Mouse (Mus musculus): ENCODE data around the gene Hmg20a. TPM values are rescaled to one million over a fixed set of nuclear protein-coding genes. Genes with fewer than 3 reads are reported as not detected.

The Hmg20a gene
- polyA plus RNA-seq, 1 experiment from 2014 or later = 70.3 TPM

DNA sequence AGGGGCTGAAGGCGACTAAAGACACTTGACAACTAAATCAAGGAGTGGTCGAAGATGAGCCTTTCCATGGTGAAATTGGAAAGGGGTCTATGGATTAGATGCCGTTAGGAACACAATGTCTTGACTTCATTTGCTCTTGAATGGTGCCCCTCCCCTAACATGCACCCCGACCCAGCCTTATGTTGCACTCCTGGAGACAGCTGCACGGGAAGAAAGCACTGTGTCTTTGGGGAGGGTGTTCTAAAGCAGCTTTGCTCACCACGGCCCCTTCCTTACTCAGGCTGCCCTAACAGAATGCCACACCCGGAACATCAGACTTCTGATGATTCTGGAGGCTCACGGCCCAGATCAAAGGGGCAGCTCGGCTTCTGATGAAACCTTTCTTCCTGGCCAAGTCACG lies 103.9 kb downstream of the Hmg20a start:
- Histone ChIP-seq H3K36me3 (no peaks in the 10 kb centered on the region), H3K27ac (no peak overlapping the region), H3K27me3 (ENCODE audit: insufficient read depth, poor library complexity, severe bottlenecking) (peaks cover 3% of the 10 kb centered on the region; the same call in 1 of the 2 replicates), H3K9me3 (no peaks in the 10 kb centered on the region), H3K4me3 (no peak overlapping the region), H3K4me1 (replicated peaks) (peaks cover 6% of the 10 kb centered on the region; the same call in 1 of the 2 replicates)
- 62% methylated on average over 10 of the region's 10 CpGs for WGBS
- no peak for DNase-seq (ENCODE audit: low spot score)

DNA sequence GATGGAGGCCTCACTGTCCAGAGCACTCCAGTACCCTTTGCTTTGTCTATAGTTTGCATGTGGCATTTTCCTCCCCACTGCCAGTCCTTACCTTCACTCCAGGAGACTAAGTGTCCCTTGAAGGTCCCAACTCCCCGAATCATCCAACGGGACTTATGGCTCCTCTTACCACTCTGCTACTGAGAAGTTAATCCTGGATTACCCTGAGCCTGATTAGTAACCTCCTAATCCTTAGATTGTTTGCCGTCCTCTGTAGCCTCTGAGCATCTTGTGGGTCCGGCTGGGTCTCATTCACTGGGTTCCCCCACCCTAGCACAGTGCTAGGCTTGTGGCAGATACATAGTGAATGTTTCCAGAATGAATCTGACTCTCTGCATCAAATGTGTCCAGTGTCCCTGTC lies 109.5 kb downstream of the Hmg20a start:
- Histone ChIP-seq H3K4me1 (replicated peaks) (0 out of 2 replicates have a peak, but pooled peaks cover 5% of the 10 kb centered on the region), H3K27ac (no peak overlapping the region), H3K36me3 (no peaks in the 10 kb centered on the region), H3K4me3 (no peak overlapping the region), H3K27me3 (ENCODE audit: insufficient read depth, poor library complexity, severe bottlenecking) (peaks cover 5% of the 10 kb centered on the region; the same call in 1 of the 2 replicates), H3K9me3 (no peaks in the 10 kb centered on the region)
- no peak for DNase-seq (ENCODE audit: low spot score)
- WGBS = 70% methylated on average over 4 of the region's 4 CpGs

DNA sequence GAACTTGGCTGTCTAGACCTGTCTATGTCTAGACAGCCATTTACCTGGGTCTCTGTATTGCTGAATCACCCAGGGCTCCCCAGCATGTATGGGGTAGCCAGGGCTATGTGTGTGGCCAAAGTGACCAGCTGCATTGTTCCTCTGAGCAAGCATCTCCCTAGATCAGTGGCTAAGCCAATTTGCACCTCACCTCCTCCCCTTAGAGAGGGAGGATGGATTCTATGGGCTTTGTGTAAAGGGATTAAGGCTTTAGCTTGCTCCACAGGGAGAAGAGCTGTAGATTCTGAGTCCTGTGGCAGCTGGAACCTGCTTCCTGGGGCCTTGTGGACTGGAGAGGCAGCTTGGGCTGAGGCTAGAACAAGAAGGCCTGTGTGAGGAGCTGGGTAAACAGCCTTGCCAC lies 113.6 kb downstream of the Hmg20a start:
- DNase-seq (ENCODE audit: low spot score) = no peak
- Histone ChIP-seq H3K36me3 (no peaks in the 10 kb centered on the region), H3K4me3 (no peak overlapping the region), H3K27ac (no peak overlapping the region), H3K4me1 (replicated peaks) (peaks cover 24% of the 10 kb centered on the region), H3K27me3 (ENCODE audit: insufficient read depth, poor library complexity, severe bottlenecking) (peaks cover 14% of the 10 kb centered on the region; the same call in 1 of the 2 replicates), H3K9me3 (no peaks in the 10 kb centered on the region)

DNA sequence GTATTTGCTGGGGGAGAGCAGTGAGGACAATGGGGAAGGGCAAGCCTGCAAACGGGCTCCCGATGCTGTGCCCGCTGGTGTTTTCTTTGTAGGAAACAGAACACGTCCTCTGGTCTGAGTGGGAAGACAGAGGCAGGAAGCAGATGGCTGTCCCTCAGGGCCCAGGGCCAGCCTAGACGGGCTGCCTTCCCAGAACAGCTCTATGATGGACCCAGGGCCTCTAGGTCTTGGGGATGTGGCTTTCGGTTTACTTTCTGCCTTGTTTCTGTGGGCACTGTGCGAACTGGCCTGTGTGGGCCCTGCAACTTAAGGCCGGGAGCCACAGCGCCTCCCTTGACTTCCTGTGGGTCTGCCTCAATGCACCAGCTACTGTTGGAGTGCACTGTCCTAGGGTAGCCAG lies 115.5 kb downstream of the Hmg20a start:
- 0 out of 2 replicates have a peak overlapping the region, but pooled peaks have one; percentile 56 for H3K27ac ChIP-seq
- no peaks in the 10 kb centered on the region for H3K36me3 ChIP-seq
- H3K4me3 ChIP-seq = no peak overlapping the region
- peaks cover 17% of the 10 kb centered on the region; the same call in 1 of the 2 replicates for H3K27me3 ChIP-seq (ENCODE audit: insufficient read depth, poor library complexity, severe bottlenecking)
- no peak for DNase-seq (ENCODE audit: low spot score)
- H3K9me3 ChIP-seq = no peaks in the 10 kb centered on the region
- 78% methylated on average over 9 of the region's 9 CpGs for WGBS
- H3K4me1 ChIP-seq (replicated peaks) = peaks cover 24% of the 10 kb centered on the region

DNA sequence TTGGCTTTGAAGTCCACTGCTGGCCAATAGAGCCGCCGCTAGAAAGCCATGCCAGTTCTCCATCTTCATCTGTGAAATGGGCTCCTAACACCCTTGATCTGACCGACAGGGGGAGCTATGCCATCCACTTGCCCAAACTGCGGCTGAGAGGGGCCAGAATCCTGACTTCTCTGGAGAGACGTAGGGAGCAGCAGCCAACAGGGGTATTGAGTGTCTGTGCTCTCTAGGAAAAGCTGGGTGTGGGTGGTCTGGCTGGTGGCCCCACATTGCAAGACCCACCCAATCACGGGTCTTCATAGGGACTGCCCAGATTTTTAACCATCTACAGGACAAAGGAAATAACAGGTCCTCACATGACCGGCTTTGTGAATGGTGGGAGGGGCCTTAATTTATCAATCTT lies 116.3 kb downstream of the Hmg20a start:
- Histone ChIP-seq H3K9me3 (no peaks in the 10 kb centered on the region), H3K4me3 (no peak overlapping the region), H3K4me1 (replicated peaks) (peaks cover 24% of the 10 kb centered on the region), H3K27ac (0 out of 2 replicates have a peak overlapping the region, but pooled peaks have one; percentile 37), H3K36me3 (no peaks in the 10 kb centered on the region), H3K27me3 (ENCODE audit: insufficient read depth, poor library complexity, severe bottlenecking) (peaks cover 17% of the 10 kb centered on the region; the same call in 1 of the 2 replicates)
- WGBS = 53% methylated on average over 7 of the region's 7 CpGs
- no peak for DNase-seq (ENCODE audit: low spot score)

DNA sequence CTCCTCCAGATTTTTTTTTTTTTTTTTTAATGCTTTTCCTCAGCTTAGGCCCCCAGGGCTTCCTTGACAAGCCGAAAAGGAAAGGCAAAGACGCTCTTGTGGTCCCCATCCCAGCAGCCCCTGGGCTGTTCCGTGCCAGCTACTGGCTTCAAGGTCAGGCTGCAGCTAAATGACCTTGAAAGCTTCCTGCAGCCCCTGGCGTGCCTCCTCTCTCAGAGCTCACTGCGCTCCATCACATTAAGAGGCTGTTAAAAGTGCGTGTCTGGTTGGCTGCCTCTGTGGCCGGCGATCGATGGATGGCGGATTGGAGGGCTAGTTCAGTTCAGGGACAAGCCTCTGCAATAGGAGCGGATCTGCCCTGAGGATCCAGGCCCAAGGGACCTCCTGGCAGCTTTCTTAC lies 117.0 kb downstream of the Hmg20a start:
- Histone ChIP-seq H3K9me3 (no peaks in the 10 kb centered on the region), H3K27ac (0 out of 2 replicates have a peak overlapping the region, but pooled peaks have one; percentile 45), H3K4me1 (replicated peaks) (peaks cover 24% of the 10 kb centered on the region), H3K27me3 (ENCODE audit: insufficient read depth, poor library complexity, severe bottlenecking) (peaks cover 17% of the 10 kb centered on the region; the same call in 1 of the 2 replicates), H3K4me3 (no peak overlapping the region), H3K36me3 (no peaks in the 10 kb centered on the region)
- WGBS = 45% methylated on average over 11 of the region's 11 CpGs
- peak; percentile 26 for DNase-seq (ENCODE audit: low spot score)

DNA sequence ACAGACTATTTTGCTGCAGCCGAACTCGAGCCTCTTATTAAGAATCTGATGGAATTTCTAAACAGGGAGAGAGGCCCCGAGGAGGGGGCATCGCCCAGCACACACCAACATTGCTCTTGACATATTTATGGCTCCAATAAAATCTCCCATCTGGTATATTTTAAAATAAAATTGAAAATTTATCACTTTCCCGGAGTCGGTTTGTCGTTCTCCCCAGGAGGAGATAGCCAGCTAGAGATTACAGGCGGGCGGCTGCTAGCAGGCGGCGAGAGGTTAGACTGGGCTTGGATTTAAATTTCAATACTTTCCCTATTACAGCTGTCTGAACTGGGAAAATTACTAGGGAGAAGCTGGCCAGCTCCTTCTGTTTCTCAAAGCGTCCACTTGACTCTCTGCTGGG lies 121.6 kb downstream of the Hmg20a start:
- Histone ChIP-seq H3K4me1 (replicated peaks) (peaks cover 11% of the 10 kb centered on the region), H3K4me3 (no peak overlapping the region), H3K9me3 (no peaks in the 10 kb centered on the region), H3K27ac (no peak overlapping the region), H3K27me3 (ENCODE audit: insufficient read depth, poor library complexity, severe bottlenecking) (peaks cover 7% of the 10 kb centered on the region; the same call in 1 of the 2 replicates), H3K36me3 (no peaks in the 10 kb centered on the region)
- no peak for DNase-seq (ENCODE audit: low spot score)
- WGBS = 75% methylated on average over 12 of the region's 12 CpGs

DNA sequence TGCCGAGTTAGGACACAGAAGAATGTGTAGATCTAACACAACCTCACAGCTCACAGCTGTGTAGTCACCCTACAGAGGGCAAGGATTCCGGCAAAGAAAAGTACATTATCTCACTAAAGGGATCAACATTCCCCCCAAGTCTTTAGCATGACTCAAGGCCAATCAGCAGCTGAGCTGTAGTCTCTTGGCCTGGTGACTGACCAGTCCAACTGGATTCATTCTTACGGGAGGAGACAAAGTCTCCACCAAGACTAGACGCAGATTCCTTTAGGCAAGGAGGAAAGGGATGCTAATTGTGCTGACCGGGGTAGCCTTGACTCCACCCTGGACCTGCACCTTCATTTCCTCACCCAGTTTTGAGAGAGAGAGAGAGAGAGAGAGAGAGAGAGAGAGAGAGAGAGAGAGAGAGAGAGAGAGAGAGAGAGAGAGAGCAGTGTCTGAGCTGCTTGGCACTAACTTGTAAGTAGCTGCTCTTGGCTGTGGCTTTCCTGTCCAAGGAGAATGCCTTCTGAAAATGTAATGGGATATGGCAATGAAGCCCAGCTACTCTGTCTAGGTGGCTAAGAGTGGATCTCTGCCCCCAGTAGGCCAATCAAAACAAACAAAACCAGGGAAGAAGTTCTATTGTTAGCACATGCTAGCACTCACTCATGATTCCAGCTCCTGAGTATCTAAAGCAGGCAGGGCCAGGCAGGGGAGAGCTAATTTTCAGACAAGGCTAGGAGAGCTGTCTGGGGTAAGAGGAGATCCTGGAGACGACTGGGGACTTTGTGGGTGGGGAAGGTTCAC lies 126.5 kb downstream of the Hmg20a start:
- Histone ChIP-seq H3K27me3 (ENCODE audit: insufficient read depth, poor library complexity, severe bottlenecking) (0 out of 2 replicates have a peak, but pooled peaks cover 10% of the 10 kb centered on the region), H3K36me3 (no peaks in the 10 kb centered on the region), H3K27ac (no peak overlapping the region), H3K4me3 (no peak overlapping the region), H3K4me1 (replicated peaks) (peaks cover 20% of the 10 kb centered on the region), H3K9me3 (no peaks in the 10 kb centered on the region)
- 75% methylated on average over 6 of the region's 6 CpGs for WGBS
- DNase-seq (ENCODE audit: low spot score) = no peak

Other genes with a start within 250 kb of the Hmg20a start
- gene Peak1, start 542 bp upstream of the Hmg20a start, polyA plus RNA-seq (2016; fragmentation: Nextera tagmentation; extraction: Ambion mirVana) = 5.1 and 8.0 TPM in 2 replicates

All from hindbrain, embryonic 10.5 days (tissue).